ENCODE assay signal across 21 mouse cellular contexts in the genomic region with DNA sequence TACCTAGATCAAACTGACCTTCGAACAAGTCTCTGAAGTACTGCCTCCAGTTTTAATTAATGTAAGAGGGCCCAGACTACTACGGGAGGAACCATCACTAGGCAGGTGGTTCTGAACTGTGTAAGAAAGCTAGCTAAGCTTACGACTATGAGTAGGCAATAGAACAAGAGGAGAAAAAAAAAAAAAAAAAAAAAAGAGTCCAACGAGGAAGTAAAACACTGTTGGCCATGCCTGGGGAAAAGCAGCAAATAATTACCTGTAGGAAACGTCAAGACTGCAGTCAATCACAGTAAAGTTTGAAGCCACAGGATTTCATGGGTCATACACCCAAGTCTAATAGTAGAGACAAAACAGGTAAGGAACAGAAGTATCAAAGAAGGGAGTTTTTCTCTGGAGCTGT.
"Had no signal": no experiment of that assay in that cellular context is flagged by ENCODE, and none has a peak within 500 bp of the region (broad histone marks: within the 10 kb centered on the region; RNA-seq: fewer than 3 reads in every experiment).

No protein-coding gene starts in this region.

- H3K9ac ChIP-seq: intestine, embryonic 15.5 days; limb, embryonic 13.5 days; liver, embryonic 13.5 days; lung, embryonic 14.5 days; midbrain, embryonic 12.5 days; midbrain, embryonic 15.5 days; neural tube, embryonic 13.5 days had no signal

- H3K4me2 ChIP-seq: intestine, embryonic 15.5 days; limb, embryonic 13.5 days; liver, embryonic 13.5 days; lung, embryonic 14.5 days; midbrain, embryonic 12.5 days; midbrain, embryonic 15.5 days; neural tube, embryonic 13.5 days had no signal

- H3K9me3 ChIP-seq: intestine, embryonic 15.5 days; limb, embryonic 10.5 days; limb, embryonic 13.5 days; liver, embryonic 13.5 days; midbrain, embryonic 12.5 days; midbrain, embryonic 15.5 days; neural tube, embryonic 13.5 days had no signal

- H3K27me3 ChIP-seq: intestine, embryonic 15.5 days; limb, embryonic 13.5 days; liver, embryonic 13.5 days; midbrain, embryonic 12.5 days; midbrain, embryonic 15.5 days; neural tube, embryonic 13.5 days had no signal

- H3K36me3 ChIP-seq: intestine, embryonic 15.5 days; midbrain, embryonic 15.5 days; neural tube, embryonic 13.5 days had no signal

- H3K4me1 ChIP-seq: intestine, embryonic 15.5 days; limb, embryonic 10.5 days; midbrain, embryonic 12.5 days; midbrain, embryonic 15.5 days; neural tube, embryonic 13.5 days had no signal

- ATAC-seq: intestine, embryonic 15.5 days; midbrain, embryonic 15.5 days had no signal

- H3K27ac ChIP-seq: intestine, embryonic 15.5 days; layer of hippocampus, adult 2 months; limb, embryonic 10.5 days; limb, embryonic 13.5 days; liver, embryonic 13.5 days; midbrain, embryonic 12.5 days; midbrain, embryonic 15.5 days; neural tube, embryonic 13.5 days had no signal

- DNase-seq: kidney, adult 11 months; kidney, adult 9 months; kidney, postnatal 14 days; layer of hippocampus, adult 9-11 months; liver; liver, embryonic 13.5 days; lung, embryonic 14.5 days; lung, postnatal 10 days; lung, postnatal 36 days; retina, postnatal 1 day; right cerebral cortex, postnatal 25 days; thymus, adult 18-20 months; thymus, postnatal 36 days had no signal

- H3K4me3 ChIP-seq: intestine, embryonic 15.5 days; layer of hippocampus, adult 2 months; limb, embryonic 10.5 days; limb, embryonic 13.5 days; liver, embryonic 13.5 days; midbrain, embryonic 12.5 days; midbrain, embryonic 15.5 days; myocyte; neural tube, embryonic 13.5 days had no signal
